Mouse (Mus musculus) kidney, adult 2 months (tissue): ENCODE measurements at regions not wholly inside any gene's neighbourhood (a gene's known extent, or its start where the extent isn't known, plus 50 kb on each side); places are given as distances from the start of the nearest gene placed in this dataset.

Experiments used
- CTCF ChIP-seq: fragments of 200-500 bp; conservative IDR thresholded peaks from 2 replicates; pipeline ENCODE4 v1.5.1; 2011; ENCODE audit warnings: low read depth, mild to moderate bottlenecking, control low read depth, low read length, moderate library complexity, mixed read lengths; ENCODE audit not compliant: insufficient read depth, insufficient read length
- POLR2A ChIP-seq: fragments of 200-500 bp; IDR thresholded peaks from one replicate; pipeline ENCODE4 v1.6.1; 2011; ENCODE audit warnings: low read depth, low read length, control low read depth

- no peak for TF ChIP-seq POLR2A
- TF ChIP-seq CTCF, result no peak
These were observed 175.5 kb upstream of the Tusc1 start for GRCm38 (mm10) chr4:93510771-93511170.
